Mouse (Mus musculus): ENCODE data around the gene Inka2.

DNA sequence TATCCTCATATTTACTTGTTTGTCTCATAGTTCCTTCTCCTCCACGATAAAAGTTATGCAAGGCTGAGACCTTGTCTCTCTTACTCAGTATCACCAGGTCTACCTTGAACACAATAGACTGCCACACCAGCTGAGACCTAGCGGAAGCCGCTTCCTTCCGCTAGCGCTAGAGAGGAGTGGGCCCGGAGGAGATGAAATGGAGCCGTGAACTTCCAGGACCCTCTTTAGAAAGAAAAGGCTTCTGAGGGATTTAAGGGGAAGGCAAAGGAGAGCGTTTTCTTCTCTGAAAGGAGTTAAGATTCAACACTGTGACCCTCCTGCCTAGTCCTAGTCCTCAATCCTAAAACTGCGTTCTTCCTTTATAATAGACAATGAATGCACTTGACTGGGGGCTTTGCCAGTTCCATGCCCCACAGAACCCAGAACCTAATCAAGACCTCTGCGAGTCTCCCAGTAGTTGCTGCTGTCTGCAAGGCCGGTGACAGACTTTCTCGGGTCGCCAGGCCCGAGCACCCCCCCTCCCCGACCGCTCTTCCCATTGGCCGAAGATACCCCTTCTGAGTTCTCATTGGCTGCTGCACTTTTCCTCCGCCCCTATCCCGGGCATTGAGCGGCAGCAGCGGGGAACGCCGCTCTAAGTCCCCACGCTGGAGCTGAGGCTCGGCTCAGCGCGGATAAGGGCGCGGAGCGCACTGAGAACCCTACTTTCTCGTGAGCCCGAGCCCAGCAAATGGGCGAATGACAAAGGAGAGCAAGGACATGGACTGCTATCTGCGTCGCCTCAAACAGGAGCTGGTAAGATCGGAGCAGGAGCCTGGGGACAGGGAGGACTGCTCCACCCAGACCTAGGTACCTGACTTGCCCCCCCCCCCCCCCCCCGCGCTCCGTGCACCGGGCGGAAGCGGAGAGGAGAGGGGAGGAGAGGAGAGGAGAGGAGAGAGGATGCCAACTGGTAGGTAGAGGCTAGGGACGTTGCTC, at the start of gene Inka2:
- no peak for TF ChIP-seq CTCF (IDR thresholded peaks at IDR 0.05 in 2 of 3, conservative IDR thresholded peaks at IDR 0.05 in 1 of 3; ENCODE audit: control insufficient read depth in 1 of 3, insufficient read depth in 1 of 3, low read depth in 2 of 3, low read length in 3 of 3, poor library complexity in 1 of 3, severe bottlenecking in 1 of 3)
- no peak for TF ChIP-seq MAFK (IDR thresholded peaks at IDR 0.05; ENCODE audit: borderline replicate concordance, low read depth, low read length)
- TF ChIP-seq RCOR1 (IDR thresholded peaks at IDR 0.05; ENCODE audit: low read depth, low read length): no peak
- no peak for TF ChIP-seq KAT2A (conservative IDR thresholded peaks at IDR 0.05; ENCODE audit: low read depth, low read length)
- TF ChIP-seq HCFC1 (IDR thresholded peaks at IDR 0.05; ENCODE audit: low read depth, low read length): no peak
- no peak for TF ChIP-seq EP300 (IDR thresholded peaks at IDR 0.05; ENCODE audit: low read depth in 1 of 2, low read length in 2 of 2)

Measured in MEL (cell line).